Mouse (Mus musculus): ENCODE measurements around the gene Trim14.

DNA sequence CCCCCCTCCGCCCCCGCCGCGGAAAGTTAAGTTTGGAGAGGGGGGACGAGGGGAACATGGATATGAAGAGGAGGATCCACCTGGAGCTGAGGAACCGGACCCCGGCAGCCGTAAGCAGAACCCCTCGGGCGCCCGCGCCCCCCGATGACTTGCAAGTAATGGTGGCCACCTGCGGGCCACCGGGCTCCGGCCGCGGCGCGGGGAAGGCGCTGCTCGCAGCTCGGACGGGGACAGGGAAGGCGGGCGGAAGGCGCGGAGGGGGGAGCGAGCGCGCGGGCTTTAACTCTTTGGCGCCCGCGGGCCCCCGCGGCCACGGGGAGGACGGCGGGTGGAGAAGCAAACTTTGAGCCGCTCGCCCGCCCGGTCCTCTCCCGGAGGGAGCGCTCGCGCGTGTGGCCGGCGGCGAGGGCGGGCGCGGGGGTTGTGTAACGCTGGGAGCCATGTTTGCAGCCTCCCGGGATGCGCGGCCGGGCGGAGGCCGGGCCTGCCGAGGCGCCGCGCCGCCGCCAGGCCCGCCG, 84.6 kb downstream of the Trim14 start:
- TF ChIP-seq CTCF (IDR thresholded peaks at IDR 0.05; ENCODE audit: extremely low read depth, insufficient read depth, insufficient read length, insufficient replicate concordance) = no peak
- no peak; the same call in 1 of the 2 replicates for TF ChIP-seq POLR2A (IDR thresholded peaks at IDR 0.05; ENCODE audit: low read depth, low read length)

All from spleen, adult 2 months (tissue).